ENCODE assay signal across 30 mouse cellular contexts in the genomic region with DNA sequence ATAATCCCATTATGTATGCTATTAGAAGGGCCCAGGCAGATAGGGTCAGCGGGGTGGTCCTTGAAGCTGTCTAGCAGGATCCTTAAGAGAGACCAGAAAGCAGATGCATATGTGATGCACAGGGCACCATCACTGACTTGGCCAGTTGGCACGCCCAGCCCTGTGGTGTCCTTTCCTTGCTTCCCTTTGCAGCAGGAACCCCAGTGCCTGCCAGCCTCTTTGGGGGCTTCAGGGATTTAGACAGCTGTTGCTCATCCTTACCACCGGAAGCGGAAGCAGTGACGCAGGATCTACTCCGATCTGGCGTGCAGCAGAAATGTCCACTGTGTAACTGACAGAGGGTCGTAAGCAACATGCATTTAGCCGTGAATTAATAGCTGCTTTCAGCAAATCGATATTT.
"Had no signal": no experiment of that assay in that cellular context is flagged by ENCODE, and none has a peak within 500 bp of the region (broad histone marks: within the 10 kb centered on the region; RNA-seq: fewer than 3 reads in every experiment).

No protein-coding gene starts in this region.

- H3K4me3 ChIP-seq: heart, embryonic 13.5 days; heart, embryonic 15.5 days; hindbrain, embryonic 10.5 days; hindbrain, embryonic 12.5 days; hindbrain, embryonic 13.5 days; hindbrain, embryonic 15.5 days; intestine, embryonic 15.5 days; kidney, embryonic 15.5 days; layer of hippocampus, adult 2 months; left cerebral cortex, adult 2 months had no signal

- H3K4me1 ChIP-seq: hindbrain, embryonic 10.5 days; hindbrain, embryonic 12.5 days; hindbrain, embryonic 13.5 days; hindbrain, embryonic 15.5 days; intestine, embryonic 15.5 days; kidney, embryonic 15.5 days had no signal

- ATAC-seq: hindbrain, embryonic 16.5 days; hindbrain, postnatal 0 days; inflammation-experienced regulatory T-cells, adult 6 months; intestine, embryonic 15.5 days; intestine, embryonic 16.5 days; intestine, postnatal 0 days had no signal

- H3K27me3 ChIP-seq: heart, embryonic 13.5 days; heart, embryonic 15.5 days; hindbrain, embryonic 12.5 days; hindbrain, embryonic 13.5 days; hindbrain, embryonic 15.5 days; intestine, embryonic 15.5 days; kidney, embryonic 15.5 days had no signal

- DNase-seq: heart, postnatal 10 days; heart, postnatal 14 days; heart, postnatal 36 days; heart, postnatal 4 days; kidney, adult 11 months; kidney, adult 18-20 months; kidney, adult 2 months; kidney, adult 8-10 months; kidney, postnatal 10 days; kidney, postnatal 14 days; kidney, postnatal 4 days; layer of hippocampus, adult 9-11 months; layer of hippocampus, postnatal 36 days had no signal

- H3K9me3 ChIP-seq: heart, embryonic 13.5 days; heart, embryonic 15.5 days; hindbrain, embryonic 10.5 days; hindbrain, embryonic 12.5 days; hindbrain, embryonic 13.5 days; hindbrain, embryonic 15.5 days; intestine, embryonic 15.5 days; kidney, embryonic 15.5 days had no signal

- H3K9ac ChIP-seq: heart, embryonic 13.5 days; heart, embryonic 15.5 days; hindbrain, embryonic 12.5 days; hindbrain, embryonic 13.5 days; hindbrain, embryonic 14.5 days; hindbrain, embryonic 15.5 days; intestine, embryonic 15.5 days; kidney, embryonic 15.5 days had no signal

- H3K36me3 ChIP-seq: heart, embryonic 13.5 days; heart, embryonic 15.5 days; hindbrain, embryonic 10.5 days; hindbrain, embryonic 12.5 days; hindbrain, embryonic 13.5 days; hindbrain, embryonic 15.5 days; intestine, embryonic 15.5 days; kidney, embryonic 15.5 days had no signal

- H3K4me2 ChIP-seq: heart, embryonic 13.5 days; heart, embryonic 15.5 days; hindbrain, embryonic 12.5 days; hindbrain, embryonic 13.5 days; hindbrain, embryonic 14.5 days; hindbrain, embryonic 15.5 days; intestine, embryonic 15.5 days; kidney, embryonic 15.5 days had no signal

- H3K27ac ChIP-seq: heart, embryonic 13.5 days; heart, embryonic 15.5 days; hindbrain, embryonic 10.5 days; hindbrain, embryonic 12.5 days; hindbrain, embryonic 13.5 days; hindbrain, embryonic 14.5 days; hindbrain, embryonic 15.5 days; hindbrain, postnatal 0 days; intestine, embryonic 15.5 days; kidney, embryonic 15.5 days; kidney, postnatal 0 days; layer of hippocampus, adult 2 months; left cerebral cortex, adult 2 months had no signal
